Mouse (Mus musculus) thymus, postnatal 14 days (tissue): ENCODE measurements around the gene Fam129b.

Source experiments
- DNase-seq: peaks from one replicate; pipeline ENCODE4 v3.0.0; 2021

Fam129b gene

DNA sequence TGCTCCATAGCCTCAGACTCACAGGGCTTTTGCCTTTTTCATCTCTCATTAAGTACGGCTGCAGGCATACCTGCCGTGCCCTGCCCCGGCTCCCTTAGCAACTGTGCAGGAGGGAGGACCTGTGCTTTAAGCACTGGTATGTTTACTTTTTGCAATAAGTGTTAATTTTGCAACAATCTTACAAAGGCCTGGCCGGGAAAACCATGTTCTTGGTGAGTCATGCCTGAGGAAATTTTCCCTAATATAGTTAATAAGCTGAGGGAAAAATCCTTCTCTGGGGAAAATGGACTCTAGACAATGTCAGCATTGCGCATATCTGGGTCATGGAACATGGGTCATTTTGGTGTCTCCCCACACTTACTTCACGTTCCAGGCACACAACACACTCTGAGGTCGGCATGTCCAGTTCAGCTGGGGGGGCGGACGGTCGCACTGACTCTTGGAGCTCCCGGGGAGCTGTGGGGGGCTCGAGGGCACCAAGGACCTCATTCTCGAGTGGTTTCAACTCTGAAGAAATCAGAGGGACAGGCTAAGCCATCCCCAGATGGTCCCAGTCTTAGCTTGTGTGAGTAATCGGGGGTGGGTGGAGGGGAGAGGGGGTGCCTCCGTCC is 51.8 kb downstream of the Fam129b start:
- DNase-seq = no peak

DNA sequence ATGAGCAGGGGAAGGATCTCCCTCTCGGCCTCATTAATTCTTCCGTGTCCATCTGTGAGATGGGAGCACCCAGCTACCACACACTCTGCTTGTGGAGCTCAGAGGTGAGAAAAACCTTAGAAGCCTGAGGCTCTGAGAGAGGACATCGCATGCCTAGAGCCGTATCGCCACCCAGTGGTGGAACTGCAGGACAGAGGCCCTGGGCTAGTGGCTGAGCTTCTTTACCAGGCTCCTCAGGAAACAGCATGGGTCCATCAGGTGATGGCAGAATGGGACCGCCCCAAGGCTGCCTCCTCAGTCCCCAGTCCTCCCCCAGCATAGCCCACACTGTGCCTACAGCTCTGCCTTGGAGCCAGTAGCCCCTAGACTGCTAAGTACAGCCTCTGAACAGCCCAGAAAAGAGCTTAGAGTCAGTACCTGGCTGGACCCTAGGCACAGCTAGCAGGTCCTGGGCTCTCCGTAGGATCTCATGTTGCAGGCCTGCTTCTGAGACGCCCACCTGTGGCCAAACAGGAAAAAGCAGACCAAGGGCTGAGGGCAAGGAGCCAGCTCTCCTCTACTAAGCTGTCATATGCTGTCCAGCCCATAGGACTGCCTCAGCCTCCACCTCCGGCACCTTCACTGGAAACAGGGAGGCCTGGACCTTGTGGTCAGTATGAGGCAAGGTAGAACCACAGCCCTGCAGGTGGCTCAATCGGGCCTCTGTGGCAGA is 52.5 kb downstream of the Fam129b start:
- peak; percentile 78 for DNase-seq

DNA sequence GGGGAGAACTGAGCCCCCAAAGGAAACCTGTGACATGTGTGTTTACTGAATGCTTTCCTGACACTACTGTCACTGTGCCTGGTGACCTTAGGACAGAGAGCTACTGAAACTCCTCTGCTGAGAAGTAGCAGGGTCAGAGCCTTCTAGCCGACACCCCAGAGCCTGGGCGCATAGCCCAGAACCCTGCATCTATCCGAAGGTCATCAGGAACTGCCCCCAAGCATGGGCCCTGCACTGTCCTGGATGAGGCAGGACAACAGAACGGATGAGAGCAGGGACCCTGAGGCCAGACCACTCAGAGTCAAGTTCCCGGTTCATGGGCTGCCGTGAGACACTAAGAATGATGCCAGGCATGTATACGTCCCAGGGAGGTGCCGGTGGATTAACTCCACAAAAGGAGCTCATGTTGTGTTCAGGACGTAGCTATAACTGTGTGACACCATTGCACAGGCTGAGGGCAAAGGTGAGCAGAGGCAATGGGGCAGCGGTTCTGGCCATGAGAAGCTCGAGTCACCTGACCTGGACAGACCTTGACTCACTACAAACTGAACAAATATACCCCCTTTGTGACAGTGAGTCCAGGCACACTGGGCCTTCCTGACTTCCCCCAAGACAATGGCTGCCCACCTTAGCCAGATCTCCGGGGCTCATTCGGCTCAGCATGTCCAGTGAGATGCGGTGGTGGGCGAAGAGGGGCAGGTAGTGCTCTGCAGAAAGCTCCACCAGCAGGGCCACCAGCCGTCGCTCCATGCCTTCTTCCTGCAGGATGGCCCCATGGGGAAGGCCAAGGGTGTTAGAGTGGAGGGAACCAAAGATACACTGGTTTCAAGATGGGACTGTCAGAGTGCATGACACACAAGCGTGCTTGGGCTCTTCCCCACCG is 53.3 kb downstream of the Fam129b start:
- DNase-seq = no peak

DNA sequence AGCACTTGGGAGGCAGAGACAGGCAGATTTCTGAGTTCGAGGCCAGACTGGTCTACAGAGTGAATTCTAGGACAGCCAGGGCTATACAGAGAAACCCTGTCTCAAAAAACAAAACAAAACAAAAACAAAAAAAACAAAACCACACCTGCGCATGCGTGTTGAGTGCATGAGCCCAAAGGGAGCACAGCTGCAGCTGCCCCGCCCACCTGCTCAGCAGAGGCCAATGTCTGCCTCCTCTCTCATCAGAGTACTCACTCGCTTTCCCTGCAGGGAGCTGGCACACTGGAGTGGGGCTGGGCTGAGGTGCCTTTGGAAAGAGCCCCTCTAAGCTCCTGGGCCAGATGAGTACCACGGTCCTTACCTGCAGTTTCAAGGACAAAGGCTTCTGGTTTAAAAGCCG is 55.8 kb downstream of the Fam129b start:
- peak; percentile 89 for DNase-seq

DNA sequence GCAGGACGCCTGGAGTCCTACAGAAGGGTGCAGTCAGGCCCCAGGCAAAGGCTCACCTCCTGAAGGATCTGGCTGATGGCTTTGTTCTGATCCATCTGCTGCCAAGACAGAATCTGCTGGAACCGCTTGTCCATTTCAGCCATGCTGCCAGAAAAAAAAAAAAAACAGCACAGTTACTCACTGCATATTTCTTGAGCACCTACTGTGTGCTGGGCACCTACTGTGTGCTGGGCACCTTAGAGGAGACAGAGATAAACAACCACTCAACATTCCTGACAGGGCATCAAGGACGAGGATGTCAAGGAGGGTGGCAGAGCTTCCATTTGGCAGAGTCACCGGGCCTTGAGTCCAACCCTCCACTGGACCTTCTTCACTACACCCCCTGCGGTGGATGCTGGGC is 62.8 kb downstream of the Fam129b start:
- no peak for DNase-seq

DNA sequence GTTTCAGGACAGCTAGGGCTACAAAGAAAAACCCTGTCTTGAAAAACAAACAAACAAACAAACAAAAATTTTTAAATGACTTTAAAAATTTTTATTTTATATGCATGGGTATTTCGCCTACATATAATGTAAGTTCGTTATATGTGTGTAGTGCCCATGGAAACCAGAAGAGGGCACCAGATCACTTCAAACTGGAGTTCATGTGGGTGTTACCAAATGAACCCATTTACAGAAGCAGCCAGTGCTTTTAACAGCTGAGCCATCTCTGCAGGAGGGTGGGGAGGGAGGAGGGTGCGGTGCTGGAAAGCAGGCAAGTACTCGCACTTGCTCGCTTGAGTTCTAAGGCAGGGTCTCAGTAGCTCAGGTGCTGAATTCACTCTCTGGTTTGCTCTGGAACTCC is 63.5 kb downstream of the Fam129b start:
- DNase-seq = peak; percentile 76

DNA sequence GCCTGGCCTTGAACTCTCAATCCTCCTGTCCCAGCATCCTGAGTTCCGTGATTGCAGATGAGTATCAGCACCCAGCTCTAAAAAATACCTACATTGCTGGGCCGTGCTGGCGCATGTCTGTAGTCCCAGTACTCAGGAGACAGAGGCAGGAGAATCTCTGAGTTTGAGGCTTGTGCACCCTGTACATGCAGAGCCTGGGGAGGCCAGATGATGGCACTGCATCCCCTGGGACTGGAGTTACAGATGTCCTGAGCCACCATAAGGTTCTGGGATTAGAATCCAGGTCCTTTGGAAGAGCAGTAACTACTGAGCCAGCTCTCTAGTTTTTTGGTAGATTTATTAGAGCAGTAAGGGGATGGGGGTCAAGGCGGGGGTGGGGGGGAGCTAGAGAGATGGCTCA is 64.6 kb downstream of the Fam129b start:
- no peak for DNase-seq

DNA sequence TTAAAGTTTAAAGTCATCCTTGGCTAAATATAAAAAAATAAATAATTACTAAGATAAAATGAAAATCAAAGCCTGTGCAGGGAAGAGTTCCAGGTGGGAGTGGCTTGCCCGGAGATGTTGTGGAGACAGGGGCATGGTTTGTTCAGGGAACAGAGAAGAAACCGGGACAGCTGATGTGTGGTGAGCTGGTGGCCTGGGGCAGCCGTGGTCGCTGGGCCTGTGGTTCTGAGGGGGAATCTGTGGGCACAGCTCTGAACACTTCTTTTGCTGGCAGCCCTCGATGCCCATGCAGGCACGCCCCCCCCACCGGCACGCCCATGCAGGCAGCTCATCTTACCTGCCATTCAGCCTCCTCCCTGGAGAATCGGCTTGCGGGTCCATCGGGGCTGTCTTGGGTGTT is 71.5 kb downstream of the Fam129b start:
- no peak for DNase-seq

DNA sequence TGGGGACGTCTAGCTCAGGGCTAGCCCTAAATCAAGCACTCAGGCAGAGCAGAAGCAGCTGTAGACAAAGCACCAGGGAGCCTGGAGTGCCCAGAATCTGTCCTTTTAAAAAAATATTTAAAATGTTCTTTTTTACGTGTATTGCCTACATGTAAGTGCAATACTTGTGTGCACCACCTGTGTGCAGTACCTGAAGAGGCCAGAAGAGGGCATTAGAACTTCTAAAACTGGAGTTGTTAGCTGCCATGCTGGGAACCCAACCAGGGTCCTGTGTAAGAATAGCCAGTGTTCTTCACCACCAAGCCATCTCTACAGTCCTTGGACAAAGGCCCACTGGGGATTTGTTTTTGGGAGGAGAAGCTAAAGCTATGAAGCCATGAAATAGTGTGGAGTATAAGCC is 78.7 kb downstream of the Fam129b start:
- peak; percentile 30 for DNase-seq

DNA sequence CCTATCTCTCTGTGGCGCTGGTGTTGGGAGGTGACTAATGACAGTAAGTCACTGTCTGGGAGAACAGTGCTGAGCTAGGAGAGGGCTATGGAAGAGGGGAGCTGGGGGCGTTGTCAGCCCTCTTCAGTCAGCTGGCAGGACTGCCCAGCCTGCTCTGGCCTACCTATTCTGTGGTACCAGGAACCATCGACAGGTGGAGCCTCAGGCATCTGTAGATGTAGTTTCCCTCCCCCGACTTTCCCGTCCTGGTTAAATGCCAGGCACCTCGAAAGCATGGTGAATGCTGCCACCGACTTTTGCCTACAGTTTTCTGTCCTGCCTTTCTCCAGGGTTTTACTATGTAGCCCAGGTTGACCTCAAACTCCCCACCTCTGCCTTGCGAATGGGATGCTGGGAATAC is 81.4 kb downstream of the Fam129b start:
- no peak for DNase-seq

DNA sequence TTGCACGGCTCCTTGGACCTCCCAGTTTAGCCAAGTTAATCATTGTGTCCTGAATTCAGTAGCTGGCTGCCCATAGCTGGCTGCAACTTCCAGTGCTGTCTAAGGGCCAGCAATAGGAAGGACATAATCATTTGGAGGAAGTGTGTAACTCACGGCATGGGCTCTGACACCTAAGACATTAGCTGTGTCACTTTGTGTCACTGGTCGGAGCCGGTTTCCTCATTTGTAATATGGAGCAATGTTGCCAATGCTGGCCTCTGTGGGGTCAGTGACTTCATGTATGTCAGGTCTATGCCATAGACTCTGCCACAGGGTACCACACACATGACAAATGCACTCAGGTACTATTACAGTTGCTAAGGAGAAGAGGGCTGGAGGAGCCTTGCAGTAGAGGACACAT is 84.4 kb downstream of the Fam129b start:
- no peak for DNase-seq

DNA sequence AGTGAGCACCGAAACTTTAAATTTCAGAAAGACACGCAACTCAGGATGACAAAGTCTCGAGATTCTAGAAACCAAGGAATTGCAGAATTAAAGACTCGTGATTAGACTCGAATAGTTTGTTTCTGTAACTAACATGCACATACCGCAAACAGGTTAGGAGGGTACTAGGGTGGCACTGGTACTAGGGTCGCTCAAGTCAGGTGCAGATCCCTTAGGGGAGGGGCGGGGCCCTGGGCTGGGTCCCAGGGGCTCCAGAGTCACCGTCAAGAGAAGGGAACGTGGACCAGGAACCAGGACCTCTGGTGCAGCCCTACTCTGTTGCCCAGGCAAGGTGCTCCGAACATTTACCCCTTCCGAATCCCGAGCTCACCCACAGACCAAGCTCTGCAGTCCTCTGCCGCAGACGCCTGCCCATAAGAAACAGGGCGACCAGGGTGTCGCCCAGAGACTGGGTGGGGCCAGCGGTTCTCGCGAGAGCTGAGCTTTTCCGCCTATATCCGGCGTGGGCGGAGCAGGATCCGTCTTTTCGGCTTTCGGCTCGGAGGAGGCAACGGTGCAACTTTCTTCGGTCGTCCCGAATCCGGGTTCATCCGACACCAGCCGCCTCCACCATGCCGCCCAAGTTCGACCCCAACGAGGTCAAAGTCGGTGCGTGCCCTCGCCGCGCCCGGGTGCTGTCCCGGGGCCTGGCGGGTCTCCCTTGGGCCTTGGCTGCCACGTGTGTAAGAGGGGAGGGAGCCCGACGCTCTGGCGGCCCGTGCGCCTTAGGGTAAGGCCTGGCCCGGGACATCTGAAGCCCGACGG is 85.5 kb downstream of the Fam129b start, which contains the start of the genes Rpl12 and Lrsam1:
Gene Rpl12, plus strand, starts transcription at position 368 of the 804 bp plus-strand sequence.
Gene Lrsam1, minus strand, starts transcription at position 423 of the 804 bp plus-strand sequence.
- peak; percentile 97 for DNase-seq

DNA sequence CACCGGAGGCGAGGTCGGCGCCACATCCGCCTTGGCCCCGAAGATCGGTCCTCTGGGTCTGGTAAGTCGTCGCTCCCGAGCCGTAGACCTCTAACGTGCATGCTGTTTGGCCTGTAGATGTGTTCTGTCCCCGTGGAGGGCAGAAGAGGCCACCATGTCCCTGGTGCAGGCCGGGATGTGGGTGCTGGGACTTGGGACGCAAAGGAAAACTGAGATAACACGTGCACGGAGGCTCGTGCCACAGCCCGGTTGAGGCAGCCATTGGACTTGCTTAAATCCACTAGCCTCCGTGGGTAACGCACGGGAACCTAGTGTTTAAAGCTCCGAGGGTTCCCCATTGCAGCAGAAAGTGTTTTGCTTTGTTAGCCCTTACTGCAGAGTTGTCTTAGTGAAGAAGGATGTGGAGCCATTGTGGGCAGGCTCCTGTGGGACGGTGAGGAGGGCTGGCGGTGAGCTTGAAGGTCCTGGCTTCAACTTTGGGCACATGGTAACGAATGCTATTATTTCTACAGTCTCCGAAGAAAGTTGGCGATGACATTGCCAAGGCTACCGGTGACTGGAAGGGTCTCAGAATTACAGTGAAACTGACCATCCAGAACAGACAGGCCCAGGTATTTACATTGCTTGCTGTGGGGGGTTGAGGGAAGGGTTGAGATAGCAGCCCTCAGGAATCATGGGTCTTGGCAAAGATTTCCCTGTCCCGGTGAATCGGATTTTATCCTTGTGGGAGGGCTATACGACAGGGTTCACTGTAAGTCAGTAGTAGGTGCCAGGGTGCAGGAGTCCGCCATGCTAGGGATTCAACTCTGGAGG is 86.4 kb downstream of the Fam129b start:
- DNase-seq = no peak

DNA sequence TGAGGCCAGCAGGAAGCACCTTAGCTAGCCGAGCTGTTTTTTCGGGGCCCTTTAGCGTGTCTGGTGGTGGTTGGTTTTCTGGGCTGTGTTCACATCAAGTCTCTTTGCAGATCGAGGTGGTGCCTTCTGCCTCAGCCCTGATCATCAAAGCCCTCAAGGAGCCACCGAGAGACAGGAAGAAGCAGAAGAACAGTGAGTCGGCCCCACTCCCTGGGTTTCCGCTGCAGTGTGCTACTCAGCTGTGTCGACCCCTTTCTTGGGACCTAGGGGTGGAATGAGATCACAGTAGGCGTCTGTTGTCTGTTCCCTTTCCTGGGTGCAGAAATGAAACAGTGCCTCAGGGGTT is 86.9 kb downstream of the Fam129b start:
- peak; percentile 79 for DNase-seq

DNA sequence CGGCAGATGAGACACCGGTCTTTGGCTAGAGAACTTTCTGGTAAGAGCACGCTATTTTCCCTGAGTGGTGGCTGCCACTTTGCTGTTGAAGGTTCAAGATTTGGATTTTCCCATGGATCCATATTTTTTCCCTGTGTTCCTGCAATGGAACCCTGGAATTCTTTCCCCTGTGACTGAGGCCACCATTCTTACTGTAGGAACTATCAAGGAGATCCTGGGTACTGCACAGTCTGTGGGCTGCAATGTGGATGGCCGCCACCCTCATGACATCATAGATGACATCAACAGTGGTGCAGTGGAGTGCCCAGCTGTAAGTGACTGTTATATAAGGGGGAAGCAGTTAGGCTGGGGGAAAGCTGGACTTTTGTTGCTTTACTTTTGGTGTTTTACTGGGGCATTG is 87.6 kb downstream of the Fam129b start:
- DNase-seq = no peak

DNA sequence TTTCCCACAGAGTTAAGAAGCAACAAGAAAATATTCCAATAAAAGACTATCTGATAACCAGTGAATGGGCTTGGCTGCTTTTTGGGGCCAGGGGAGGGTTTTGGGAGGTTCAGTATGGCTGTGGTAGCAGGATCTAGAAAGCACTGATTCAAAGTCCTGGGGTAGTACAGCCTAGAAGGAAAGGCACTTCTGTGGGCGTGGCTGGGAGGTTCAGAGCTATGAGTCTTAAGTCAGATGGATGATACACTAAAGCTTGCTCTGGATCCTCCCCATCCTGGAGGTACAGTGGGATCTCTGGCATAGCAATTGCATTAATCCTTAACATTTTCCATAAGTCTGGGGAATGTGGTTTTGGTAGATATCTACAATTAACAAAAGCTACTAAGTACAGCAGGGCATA is 88.1 kb downstream of the Fam129b start:
- DNase-seq = no peak

DNA sequence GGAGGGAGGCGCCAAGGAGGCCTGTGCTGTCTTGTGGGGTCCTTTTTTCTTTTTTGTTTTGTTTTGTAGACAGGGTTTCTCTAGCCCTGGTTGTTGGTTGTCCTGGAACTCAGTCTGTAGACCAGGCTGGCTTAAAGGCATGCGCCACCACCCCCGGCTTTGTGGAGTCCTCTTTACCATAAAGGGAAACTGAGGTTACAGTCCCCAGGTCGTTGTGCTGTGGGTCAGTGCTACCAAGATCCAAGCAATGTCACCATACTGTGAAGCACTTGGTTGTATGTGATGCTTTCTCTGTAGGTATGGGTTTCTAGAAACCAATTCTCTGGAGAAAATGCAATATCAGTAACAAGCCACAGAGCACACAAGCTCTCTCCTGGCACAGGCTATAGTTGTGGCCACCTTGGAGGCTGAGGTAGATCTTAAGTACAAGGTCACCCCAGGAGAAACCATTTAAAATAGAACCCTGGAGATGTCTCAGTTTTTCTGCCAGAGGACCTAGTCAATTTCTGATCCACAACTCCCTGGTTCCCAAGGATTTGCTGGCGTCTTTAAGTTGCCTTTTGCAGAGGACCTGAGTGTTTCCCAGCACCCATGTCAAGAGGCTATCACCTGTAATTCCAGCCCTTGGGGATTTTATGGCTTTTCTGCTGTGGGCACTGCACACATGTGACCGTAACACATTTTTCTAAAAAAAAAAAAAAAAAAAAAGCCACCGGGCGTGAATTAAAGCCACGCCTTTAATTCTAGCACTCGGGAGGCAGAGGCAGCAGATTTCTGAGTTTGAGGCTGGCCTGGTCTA is 88.9 kb downstream of the Fam129b start:
- DNase-seq = no peak

DNA sequence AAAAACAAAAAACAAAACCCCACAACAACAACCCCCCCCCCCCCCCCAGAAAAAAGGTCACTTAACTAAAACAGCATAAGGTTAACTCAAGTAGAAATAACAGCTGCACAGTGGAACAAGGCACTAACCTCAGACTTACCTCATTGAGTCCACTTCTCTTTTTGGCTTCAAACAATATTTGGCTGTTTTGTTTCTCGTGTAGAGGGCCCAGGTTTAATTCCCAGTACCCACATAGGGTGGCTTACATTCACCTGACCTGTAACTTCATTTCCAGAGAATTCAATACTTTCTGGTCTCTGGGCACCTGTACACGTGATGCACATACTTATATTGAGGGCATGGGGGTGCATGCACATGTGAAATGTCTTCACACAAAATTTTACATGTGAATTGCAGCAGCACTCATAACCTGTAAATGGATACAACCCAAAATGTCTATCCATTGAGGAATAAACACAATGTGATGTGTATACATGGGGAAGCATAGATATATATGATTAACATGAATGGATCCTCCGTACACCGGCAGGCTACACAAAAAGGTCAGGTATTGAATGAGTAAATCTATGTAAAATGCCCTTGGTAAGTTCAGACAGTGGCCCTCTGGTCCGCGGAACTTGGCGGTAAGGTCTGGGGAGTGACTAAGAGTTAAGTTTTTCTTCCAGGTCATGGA is 89.7 kb downstream of the Fam129b start:
- DNase-seq = no peak

DNA sequence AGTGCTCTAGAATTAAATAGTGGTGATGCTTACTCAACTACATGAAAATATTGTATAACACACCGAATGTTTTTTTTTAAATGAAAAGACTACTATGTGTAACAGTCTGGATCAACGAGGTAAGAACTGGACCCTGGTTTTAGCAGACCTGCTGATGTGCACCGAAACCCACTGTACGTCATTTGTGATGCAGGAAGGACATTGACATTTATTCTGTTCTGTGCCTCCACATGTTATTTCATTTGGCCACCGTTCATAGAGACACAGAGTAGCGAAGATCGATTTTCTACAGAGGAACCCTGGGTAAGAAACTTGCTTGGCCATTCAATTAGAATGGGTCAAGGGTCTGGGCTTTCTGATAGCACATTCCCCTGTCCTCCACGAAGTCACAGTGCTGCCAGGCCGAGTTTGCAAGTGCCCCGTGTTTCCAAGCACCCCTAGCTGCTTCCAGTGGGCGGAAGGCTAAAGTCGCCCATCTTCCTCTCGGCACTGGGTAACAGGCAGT is 90.3 kb downstream of the Fam129b start:
- DNase-seq = no peak
